Mouse (Mus musculus): ENCODE data around the gene Frmd4b.

- TF ChIP-seq CTCF (IDR thresholded peaks at IDR 0.05; ENCODE audit: control insufficient read depth, insufficient read depth, insufficient replicate concordance, low read depth, low read length) (no peak), POLR2A (IDR thresholded peaks at IDR 0.05; ENCODE audit: control insufficient read depth, low read depth, low read length) (no peak)
Observed at GRCm38 (mm10) chr6:97262229-97262628, 355.1 kb downstream of the Frmd4b start.
